Mouse (Mus musculus): ENCODE measurements around the gene Rundc3b. TPM values are rescaled to one million over a fixed set of nuclear protein-coding genes. Genes with fewer than 3 reads are reported as not detected.

Rundc3b gene
- 1.3 and 1.6 TPM in 2 replicates for polyA plus RNA-seq (2012; rRNA removed)

DNA sequence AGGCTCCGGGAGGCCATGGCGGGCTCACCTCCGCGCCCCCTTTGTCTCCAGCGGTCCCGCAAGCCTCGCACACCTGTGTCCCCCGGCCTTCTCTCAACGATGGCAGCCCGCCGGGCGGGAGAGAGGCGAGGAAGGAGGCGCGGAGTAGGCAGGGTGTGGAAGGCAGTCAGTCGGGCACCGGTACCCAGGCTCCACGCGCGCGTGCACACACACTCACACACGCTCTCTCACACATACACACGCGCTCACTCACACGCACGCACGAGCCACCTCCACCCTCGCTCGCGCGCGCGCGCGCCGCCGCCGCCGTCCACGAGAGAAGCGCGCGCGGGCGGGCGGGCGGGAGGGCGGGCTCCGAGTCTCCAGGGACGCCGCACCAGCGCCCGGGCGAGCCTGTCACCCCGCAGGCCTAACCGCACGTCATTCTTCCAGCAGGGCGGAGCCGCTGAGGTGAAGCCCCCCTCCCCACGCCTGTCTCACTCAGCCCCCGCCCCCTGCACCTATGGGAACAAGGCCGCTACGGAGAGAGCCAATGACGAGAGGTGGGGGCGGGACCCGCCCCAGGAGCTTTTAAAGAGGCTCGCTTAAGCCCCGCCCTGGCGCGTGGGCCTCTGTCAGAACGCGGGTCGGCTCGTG is at the start of gene Rundc3b:
Gene Rundc3b, minus strand, starts transcription at position 357 of the 636 bp plus-strand sequence.
- Histone ChIP-seq H3K4me3 (ENCODE audit: control insufficient read depth, low read depth, low read length) (peak within 1 kb of the TSS; percentile 86), H3K27me3 (ENCODE audit: control insufficient read depth, insufficient read depth, low read length) (no peaks in the 10 kb centered on the region), H3K27ac (ENCODE audit: control insufficient read depth, insufficient read depth, low read depth, low read length) (peak within 1 kb of the TSS; percentile 78), H3K4me1 (ENCODE audit: control insufficient read depth, insufficient read depth, low read length) (peaks cover 5% of the 10 kb centered on the region), H3K36me3 (ENCODE audit: control insufficient read depth, insufficient read depth, low read length) (no peaks in the 10 kb centered on the region)
- TF ChIP-seq CTCF (IDR thresholded peaks at IDR 0.05; ENCODE audit: control insufficient read depth, insufficient read depth, insufficient replicate concordance, low read depth, low read length) (no peak), POLR2A (IDR thresholded peaks at IDR 0.05; ENCODE audit: control insufficient read depth, low read depth, low read length) (no peak)

DNA sequence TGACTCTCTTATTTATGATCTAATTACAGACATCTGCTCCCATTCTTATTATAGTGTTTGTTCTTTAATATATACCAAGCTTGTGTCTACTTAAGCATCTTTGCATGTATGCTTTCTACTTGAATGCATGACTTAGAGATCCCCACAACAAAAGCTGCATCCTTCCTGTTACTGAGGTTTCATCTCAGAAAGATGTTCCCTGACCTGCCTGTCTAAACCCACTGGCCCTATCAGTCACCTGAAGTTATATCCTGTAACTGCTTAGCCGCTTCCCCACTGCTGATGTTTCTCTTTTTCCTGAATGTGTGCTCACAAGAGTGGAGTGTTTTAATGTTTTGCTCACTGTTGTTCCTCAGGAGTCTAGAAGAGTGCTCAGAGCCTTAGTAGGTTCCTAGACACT is 46.9 kb upstream of the Rundc3b start:
- Histone ChIP-seq H3K27me3 (ENCODE audit: control insufficient read depth, insufficient read depth, low read length) (no peaks in the 10 kb centered on the region), H3K27ac (ENCODE audit: control insufficient read depth, insufficient read depth, low read depth, low read length) (no peak overlapping the region), H3K36me3 (ENCODE audit: control insufficient read depth, insufficient read depth, low read length) (no peaks in the 10 kb centered on the region), H3K4me1 (ENCODE audit: control insufficient read depth, insufficient read depth, low read length) (no peaks in the 10 kb centered on the region), H3K4me3 (ENCODE audit: control insufficient read depth, low read depth, low read length) (no peak overlapping the region)
- no peak for TF ChIP-seq CTCF (IDR thresholded peaks at IDR 0.05; ENCODE audit: control insufficient read depth, insufficient read depth, insufficient replicate concordance, low read depth, low read length)
- no peak for TF ChIP-seq POLR2A (IDR thresholded peaks at IDR 0.05; ENCODE audit: control insufficient read depth, low read depth, low read length)

DNA sequence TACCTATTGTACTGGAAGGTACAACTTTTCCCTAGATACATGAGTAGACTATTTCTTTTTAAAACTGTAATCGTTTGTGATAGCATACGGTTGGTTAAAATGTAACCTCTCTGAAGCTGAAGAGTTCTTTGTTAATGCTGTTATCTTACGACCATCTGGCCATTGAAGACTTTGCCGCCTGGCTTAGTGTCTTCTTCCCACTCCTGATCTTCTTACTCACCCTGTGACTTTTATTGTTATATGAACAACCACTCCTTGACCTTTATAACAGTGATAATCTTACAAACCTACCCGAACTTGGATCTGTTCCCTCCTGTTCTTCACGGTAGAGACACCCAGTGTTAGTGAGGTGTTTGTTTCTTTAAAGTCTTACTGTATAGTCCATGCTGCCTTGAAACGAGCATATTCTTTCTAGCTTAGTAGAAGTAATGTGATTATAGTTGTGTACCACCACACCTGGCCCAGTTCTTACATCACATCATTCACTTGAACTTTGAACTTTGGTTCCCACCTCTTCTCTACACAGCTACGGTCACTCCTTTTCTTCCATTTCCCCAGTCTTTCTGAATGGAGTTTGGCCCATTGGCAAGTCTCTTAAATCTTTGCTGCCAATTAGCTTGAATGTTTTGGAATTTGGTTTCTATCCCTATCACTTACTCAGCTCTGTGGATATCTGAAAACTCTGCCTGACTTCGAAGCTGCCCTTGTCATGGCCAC is 45.2 kb upstream of the Rundc3b start:
- H3K36me3 ChIP-seq (ENCODE audit: control insufficient read depth, insufficient read depth, low read length): no peaks in the 10 kb centered on the region
- no peak overlapping the region for H3K27ac ChIP-seq (ENCODE audit: control insufficient read depth, insufficient read depth, low read depth, low read length)
- H3K27me3 ChIP-seq (ENCODE audit: control insufficient read depth, insufficient read depth, low read length): no peaks in the 10 kb centered on the region
- no peaks in the 10 kb centered on the region for H3K4me1 ChIP-seq (ENCODE audit: control insufficient read depth, insufficient read depth, low read length)
- TF ChIP-seq CTCF (IDR thresholded peaks at IDR 0.05; ENCODE audit: control insufficient read depth, insufficient read depth, insufficient replicate concordance, low read depth, low read length): no peak
- H3K4me3 ChIP-seq (ENCODE audit: control insufficient read depth, low read depth, low read length): no peak overlapping the region

DNA sequence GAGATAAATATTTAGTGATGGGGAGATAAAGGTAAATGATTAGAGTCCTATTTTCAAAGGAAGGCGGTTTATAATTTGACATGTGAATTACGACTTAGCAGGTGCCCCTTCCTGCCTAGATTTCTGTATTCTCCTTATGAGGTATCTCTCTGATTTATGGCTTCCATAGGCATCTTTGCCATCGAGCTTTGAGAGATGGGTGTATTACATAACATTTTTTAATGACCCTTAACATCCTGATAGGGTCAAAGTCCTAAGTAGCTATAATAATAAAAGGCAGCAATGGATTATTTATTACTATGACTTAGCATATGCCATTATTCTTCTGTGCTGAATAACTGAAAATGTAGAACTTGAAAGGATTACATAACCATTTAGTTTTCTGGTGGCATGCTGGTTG is 41.9 kb upstream of the Rundc3b start:
- no peak overlapping the region for H3K27ac ChIP-seq (ENCODE audit: control insufficient read depth, insufficient read depth, low read depth, low read length)
- H3K4me3 ChIP-seq (ENCODE audit: control insufficient read depth, low read depth, low read length): no peak overlapping the region
- no peaks in the 10 kb centered on the region for H3K27me3 ChIP-seq (ENCODE audit: control insufficient read depth, insufficient read depth, low read length)
- H3K36me3 ChIP-seq (ENCODE audit: control insufficient read depth, insufficient read depth, low read length): no peaks in the 10 kb centered on the region
- no peaks in the 10 kb centered on the region; the same call in 1 of the 2 replicates for H3K4me1 ChIP-seq (ENCODE audit: control insufficient read depth, insufficient read depth, low read length)
- no peak for TF ChIP-seq POLR2A (IDR thresholded peaks at IDR 0.05; ENCODE audit: control insufficient read depth, low read depth, low read length)

DNA sequence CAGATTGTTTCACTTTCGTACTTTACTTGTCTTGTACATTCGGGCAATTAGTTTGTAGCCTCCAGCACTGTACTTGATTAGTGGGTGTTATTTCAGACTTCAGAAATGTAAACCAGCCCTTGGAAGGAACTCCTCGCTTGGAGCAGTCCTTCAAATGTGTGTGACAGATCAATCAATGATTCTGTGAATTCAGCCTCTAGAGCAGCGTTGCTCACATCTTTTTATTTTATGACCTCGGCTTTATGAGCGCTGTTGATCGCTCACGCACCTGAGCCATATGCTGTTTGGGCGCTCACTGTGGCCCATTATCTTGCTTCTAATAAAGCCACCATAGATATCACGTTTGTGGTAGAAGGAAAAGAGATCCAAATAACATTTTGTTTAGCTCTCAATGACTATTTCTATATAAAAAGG is 38.0 kb upstream of the Rundc3b start:
- no peaks in the 10 kb centered on the region for H3K36me3 ChIP-seq (ENCODE audit: control insufficient read depth, insufficient read depth, low read length)
- H3K4me1 ChIP-seq (ENCODE audit: control insufficient read depth, insufficient read depth, low read length): no peaks in the 10 kb centered on the region; the same call in 1 of the 2 replicates
- TF ChIP-seq POLR2A (IDR thresholded peaks at IDR 0.05; ENCODE audit: control insufficient read depth, low read depth, low read length) (no peak), CTCF (IDR thresholded peaks at IDR 0.05; ENCODE audit: control insufficient read depth, insufficient read depth, insufficient replicate concordance, low read depth, low read length) (no peak)
- H3K4me3 ChIP-seq (ENCODE audit: control insufficient read depth, low read depth, low read length): no peak overlapping the region
- no peak overlapping the region for H3K27ac ChIP-seq (ENCODE audit: control insufficient read depth, insufficient read depth, low read depth, low read length)
- H3K27me3 ChIP-seq (ENCODE audit: control insufficient read depth, insufficient read depth, low read length): no peaks in the 10 kb centered on the region

DNA sequence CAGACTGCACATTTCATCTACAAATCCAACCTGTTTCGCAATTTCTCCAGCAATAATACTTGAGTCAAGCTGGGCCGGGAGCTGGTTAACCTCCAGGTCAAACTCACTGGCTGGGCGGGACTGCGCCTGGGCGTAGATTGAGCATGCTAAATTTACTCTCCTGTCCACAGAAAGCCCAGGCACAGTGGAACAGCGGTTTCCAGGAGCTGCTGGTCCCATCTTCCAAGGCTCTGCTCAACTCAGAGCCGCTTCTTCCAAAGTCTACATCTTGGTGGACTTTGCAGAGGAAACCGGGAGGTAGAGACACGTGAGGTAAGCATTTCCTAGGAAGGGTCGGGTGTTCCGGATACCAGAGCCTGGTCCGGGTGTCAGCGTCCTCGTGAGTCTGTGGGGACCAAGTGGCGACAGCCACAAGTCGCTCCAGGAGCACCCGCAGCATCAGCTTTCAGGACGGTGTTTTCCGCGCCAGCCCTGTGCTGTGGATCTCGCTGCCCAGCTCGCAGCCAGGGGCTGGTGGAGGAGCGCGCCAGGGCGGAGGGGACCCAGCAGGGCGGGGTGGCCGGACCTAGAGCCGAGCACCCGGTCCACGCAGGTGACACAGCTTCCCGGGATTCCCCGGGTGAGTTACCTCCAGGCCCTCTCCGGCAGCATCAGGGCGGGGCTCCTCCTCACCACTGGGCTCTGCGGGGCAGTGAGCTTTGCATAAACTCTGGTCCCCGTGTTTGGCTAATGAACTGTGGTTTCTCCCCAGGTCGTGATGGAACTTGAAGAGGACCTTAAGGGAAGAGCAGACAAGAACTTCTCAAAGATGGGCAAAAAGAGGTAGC is 37.4 kb upstream of the Rundc3b start, which contains the start of gene Abcb1a:
Gene Abcb1a, plus strand, starts transcription at position 167 of the 827 bp plus-strand sequence.
- no peak within 1 kb of the TSS for H3K27ac ChIP-seq (ENCODE audit: control insufficient read depth, insufficient read depth, low read depth, low read length)
- H3K4me1 ChIP-seq (ENCODE audit: control insufficient read depth, insufficient read depth, low read length): no peaks in the 10 kb centered on the region; the same call in 1 of the 2 replicates
- H3K4me3 ChIP-seq (ENCODE audit: control insufficient read depth, low read depth, low read length): peak within 1 kb of the TSS; percentile 12; the same call in 1 of the 2 replicates
- H3K36me3 ChIP-seq (ENCODE audit: control insufficient read depth, insufficient read depth, low read length): no peaks in the 10 kb centered on the region
- TF ChIP-seq CTCF (IDR thresholded peaks at IDR 0.05; ENCODE audit: control insufficient read depth, insufficient read depth, insufficient replicate concordance, low read depth, low read length) (no peak), POLR2A (IDR thresholded peaks at IDR 0.05; ENCODE audit: control insufficient read depth, low read depth, low read length) (no peak)
- no peaks in the 10 kb centered on the region for H3K27me3 ChIP-seq (ENCODE audit: control insufficient read depth, insufficient read depth, low read length)

DNA sequence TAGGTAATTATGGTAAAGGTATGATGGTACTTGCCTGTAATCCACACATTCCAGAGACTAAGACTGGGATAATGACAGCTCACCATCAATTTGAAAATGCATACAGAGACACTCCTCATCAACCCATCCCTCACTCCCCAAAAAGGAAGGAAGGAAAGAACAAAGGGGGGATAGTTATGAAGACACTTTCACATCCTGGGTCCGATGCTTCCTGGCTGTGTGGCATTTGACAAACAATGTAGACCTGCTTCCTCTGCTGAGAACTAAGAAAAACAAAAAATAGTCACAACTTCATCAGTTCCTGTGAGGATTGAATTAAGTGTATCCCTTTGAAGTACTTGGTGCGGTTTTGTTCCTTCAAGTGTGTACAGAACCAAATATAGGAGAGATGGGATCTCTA is 29.3 kb upstream of the Rundc3b start:
- H3K27ac ChIP-seq (ENCODE audit: control insufficient read depth, insufficient read depth, low read depth, low read length): no peak overlapping the region
- no peaks in the 10 kb centered on the region for H3K27me3 ChIP-seq (ENCODE audit: control insufficient read depth, insufficient read depth, low read length)
- no peaks in the 10 kb centered on the region for H3K36me3 ChIP-seq (ENCODE audit: control insufficient read depth, insufficient read depth, low read length)
- H3K4me3 ChIP-seq (ENCODE audit: control insufficient read depth, low read depth, low read length): no peak overlapping the region
- TF ChIP-seq CTCF (IDR thresholded peaks at IDR 0.05; ENCODE audit: control insufficient read depth, insufficient read depth, insufficient replicate concordance, low read depth, low read length) (no peak), POLR2A (IDR thresholded peaks at IDR 0.05; ENCODE audit: control insufficient read depth, low read depth, low read length) (no peak)
- H3K4me1 ChIP-seq (ENCODE audit: control insufficient read depth, insufficient read depth, low read length): no peaks in the 10 kb centered on the region
